Mouse (Mus musculus) heart, embryonic 14.5 days (tissue): ENCODE results near the gene Krtap26-1. TPM values are rescaled to one million over a fixed set of nuclear protein-coding genes. Genes with fewer than 3 reads are reported as not detected.

ENCODE experiments used
- ATAC-seq: fragments of 200-750 bp; cut with Nextera tagmentation; 2 replicates; pipeline ENCODE4 v1.8.0; 2017; ENCODE audit warnings: low read depth, moderate TSS enrichment; ENCODE audit not compliant: insufficient number of reproducible peaks, insufficient read depth, low FRiP score
- H3K27ac ChIP-seq, 2 experiments: fragments of 200-500 bp in 1 of 2; fragments of 300-500 bp in 1 of 2; sonication (generic) in 1 of 2; replicated peaks in 1 of 2; 2 replicates each; pipeline ENCODE4 v1.5.1; 2012 to 2014; ENCODE audit warnings: low read depth in 2 of 2, low read length in 2 of 2, control low read depth in 1 of 2, mild to moderate bottlenecking in 1 of 2, mixed read lengths in 1 of 2; ENCODE audit not compliant: control insufficient read depth in 1 of 2, insufficient read depth in 1 of 2
- H3K27me3 ChIP-seq: fragments of 300-500 bp; sonication (generic); 2 replicates; pipeline ENCODE4 v1.6.1; 2014; ENCODE audit warnings: mild to moderate bottlenecking, low read length, control low read depth; ENCODE audit not compliant: control insufficient read depth, insufficient read depth
- H3K36me3 ChIP-seq: fragments of 300-500 bp; sonication (generic); 2 replicates; pipeline ENCODE4 v1.6.1; 2014; ENCODE audit warnings: mild to moderate bottlenecking, control low read depth, low read length, mixed read lengths; ENCODE audit not compliant: control insufficient read depth, insufficient read depth
- H3K4me1 ChIP-seq, 2 experiments: fragments of 200-500 bp in 1 of 2; fragments of 300-500 bp in 1 of 2; sonication (generic) in 1 of 2; 2 replicates each; pipeline ENCODE4 v1.6.1; 2012 to 2014; ENCODE audit warnings: low read length in 2 of 2, control low read depth in 1 of 2, mixed read lengths in 1 of 2; ENCODE audit not compliant: control insufficient read depth in 2 of 2, insufficient read depth in 2 of 2
- H3K4me2 ChIP-seq: fragments of 300-500 bp; sonication (generic); 2 replicates; pipeline ENCODE4 v1.6.1; 2014; ENCODE audit warnings: mild to moderate bottlenecking, low read length
- H3K4me3 ChIP-seq, 2 experiments: fragments of 200-500 bp in 1 of 2; fragments of 300-500 bp in 1 of 2; sonication (generic) in 1 of 2; 2 replicates each; pipeline ENCODE4 v1.5.1; 2012 to 2014; ENCODE audit warnings: low read length in 2 of 2, mild to moderate bottlenecking in 2 of 2, control low read depth in 1 of 2, low read depth in 1 of 2, moderate library complexity in 1 of 2; ENCODE audit not compliant: control insufficient read depth in 1 of 2, insufficient read depth in 1 of 2
- H3K9ac ChIP-seq: fragments of 300-500 bp; sonication (generic); 2 replicates; pipeline ENCODE4 v1.6.1; 2014; ENCODE audit warnings: mild to moderate bottlenecking, low read length
- H3K9me3 ChIP-seq: fragments of 300-500 bp; sonication (generic); 2 replicates; pipeline ENCODE4 v1.6.1; 2016; ENCODE audit warnings: low read length, control low read depth; ENCODE audit not compliant: control insufficient read depth
- WGBS: fragments of 180-500 bp; shearing (Covaris S2); extraction: QIAGEN DNeasy Blood & Tissue Kit; methylation state at CpG from one replicate; pipeline ENCODE4 v1.1.7; 2014; 5-methylcytosine and 5-hydroxymethylcytosine counted together
- polyA plus RNA-seq: library from polyadenylated mRNA; unstranded; fragments of >200 nt; fragmentation: Nextera tagmentation; extraction: Ambion mirVana; gene quantifications from 2 replicates; pipeline ENCODE4 v1.2.1, GENCODE M21; 2014

Gene Krtap26-1
- polyA plus RNA-seq: not detected in 2 replicates

- no peak within 1 kb of the TSS for H3K4me3 ChIP-seq
- H3K9ac ChIP-seq: no peak within 1 kb of the TSS
- no peaks in the 10 kb centered on the region for H3K27me3 ChIP-seq
- H3K4me1 ChIP-seq: no peaks in the 10 kb centered on the region
- H3K4me2 ChIP-seq: no peak within 1 kb of the TSS
- no peak for ATAC-seq
- 76% methylated on average over 10 of the region's 10 CpGs for WGBS
- no peak within 1 kb of the TSS for H3K27ac ChIP-seq
- H3K9me3 ChIP-seq: no peaks in the 10 kb centered on the region
- no peaks in the 10 kb centered on the region for H3K36me3 ChIP-seq
These were observed at the start of gene Krtap26-1 for GRCm38 (mm10) chr16:88647358-88647846. TSS of gene Krtap26-1 (minus strand) at chr16:88647796.

- WGBS: 80% methylated on average over 4 of the region's 4 CpGs
- Histone ChIP-seq H3K4me2 (no peak overlapping the region), H3K36me3 (no peaks in the 10 kb centered on the region), H3K27me3 (no peaks in the 10 kb centered on the region), H3K9me3 (no peaks in the 10 kb centered on the region), H3K27ac (no peak overlapping the region), H3K4me1 (no peaks in the 10 kb centered on the region), H3K4me3 (no peak overlapping the region), H3K9ac (no peak overlapping the region)
- no peak for ATAC-seq
These were observed 48.7 kb upstream of the Krtap26-1 start for GRCm38 (mm10) chr16:88696256-88696655.

- Histone ChIP-seq H3K9ac (no peak overlapping the region), H3K4me2 (no peak overlapping the region), H3K27me3 (no peaks in the 10 kb centered on the region), H3K36me3 (no peaks in the 10 kb centered on the region), H3K9me3 (no peaks in the 10 kb centered on the region), H3K4me1 (no peaks in the 10 kb centered on the region), H3K4me3 (no peak overlapping the region), H3K27ac (no peak overlapping the region)
- 54% methylated on average over 2 of the region's 2 CpGs for WGBS
- no peak for ATAC-seq
These were observed 33.7 kb upstream of the Krtap26-1 start for GRCm38 (mm10) chr16:88681282-88681681.

- no peak overlapping the region for H3K4me3 ChIP-seq
- no peak overlapping the region for H3K4me2 ChIP-seq
- no peaks in the 10 kb centered on the region for H3K36me3 ChIP-seq
- H3K9ac ChIP-seq: no peak overlapping the region
- ATAC-seq: no peak
- no peak overlapping the region for H3K27ac ChIP-seq
- 84% methylated on average over 6 of the region's 6 CpGs for WGBS
- no peaks in the 10 kb centered on the region for H3K27me3 ChIP-seq
- H3K9me3 ChIP-seq: no peaks in the 10 kb centered on the region
- no peaks in the 10 kb centered on the region for H3K4me1 ChIP-seq
These were observed 31.5 kb upstream of the Krtap26-1 start for GRCm38 (mm10) chr16:88679099-88679498.

- Histone ChIP-seq H3K9me3 (no peaks in the 10 kb centered on the region), H3K4me3 (no peak within 1 kb of the TSS), H3K4me1 (no peaks in the 10 kb centered on the region), H3K27me3 (no peaks in the 10 kb centered on the region), H3K36me3 (no peaks in the 10 kb centered on the region), H3K27ac (no peak within 1 kb of the TSS), H3K4me2 (no peak within 1 kb of the TSS), H3K9ac (no peak within 1 kb of the TSS)
- ATAC-seq: no peak
- 77% methylated on average over 4 of the region's 4 CpGs for WGBS
These were observed 24.0 kb upstream of the Krtap26-1 start, which contains the start of gene Krtap27-1 for GRCm38 (mm10) chr16:88671571-88671970. TSS of gene Krtap27-1 (minus strand) at chr16:88671671.

GRCm38 (mm10) chr16:88657426-88657825 lies 9.8 kb upstream of the Krtap26-1 start:
- H3K27me3 ChIP-seq: no peaks in the 10 kb centered on the region
- WGBS: 43% methylated on average over 1 of the region's 1 CpGs
- H3K9ac ChIP-seq: no peak overlapping the region
- no peak overlapping the region for H3K27ac ChIP-seq
- no peak overlapping the region for H3K4me2 ChIP-seq
- H3K9me3 ChIP-seq: no peaks in the 10 kb centered on the region
- no peak for ATAC-seq
- H3K36me3 ChIP-seq: no peaks in the 10 kb centered on the region
- H3K4me3 ChIP-seq: no peak overlapping the region
- no peaks in the 10 kb centered on the region for H3K4me1 ChIP-seq

- Histone ChIP-seq H3K9me3 (no peaks in the 10 kb centered on the region), H3K4me3 (no peak overlapping the region), H3K27me3 (no peaks in the 10 kb centered on the region), H3K9ac (no peak overlapping the region), H3K4me2 (no peak overlapping the region), H3K36me3 (no peaks in the 10 kb centered on the region), H3K4me1 (no peaks in the 10 kb centered on the region), H3K27ac (no peak overlapping the region)
- WGBS: 56% methylated on average over 2 of the region's 2 CpGs
- no peak for ATAC-seq
These were observed 4.4 kb upstream of the Krtap26-1 start for GRCm38 (mm10) chr16:88651952-88652351.

GRCm38 (mm10) chr16:88651082-88651481 lies 3.5 kb upstream of the Krtap26-1 start:
- Histone ChIP-seq H3K9me3 (no peaks in the 10 kb centered on the region), H3K27me3 (no peaks in the 10 kb centered on the region), H3K4me1 (no peaks in the 10 kb centered on the region), H3K9ac (no peak overlapping the region), H3K36me3 (no peaks in the 10 kb centered on the region), H3K4me2 (no peak overlapping the region), H3K4me3 (no peak overlapping the region), H3K27ac (no peak overlapping the region)
- WGBS: 47% methylated on average over 1 of the region's 1 CpGs
- no peak for ATAC-seq
